Mouse (Mus musculus) right cerebral cortex, adult 18-20 months (tissue): ENCODE data around the gene Gusb.

Experiments
- DNase-seq: peaks from one replicate; pipeline ENCODE4 v3.0.0; 2022; ENCODE audit warnings: mixed read lengths

Gusb gene

GRCm38 (mm10) chr5:130023767-130024539, 21.1 kb upstream of the Gusb start:
- peak; percentile 74 for DNase-seq

- DNase-seq: no peak
These were observed 20.4 kb upstream of the Gusb start for GRCm38 (mm10) chr5:130023067-130023766.

- no peak for DNase-seq
These were observed 19.5 kb upstream of the Gusb start for GRCm38 (mm10) chr5:130022366-130022765.

- DNase-seq: no peak
These were observed 18.6 kb upstream of the Gusb start for GRCm38 (mm10) chr5:130021361-130021966.

GRCm38 (mm10) chr5:130019461-130019860, 16.6 kb upstream of the Gusb start:
- no peak for DNase-seq

GRCm38 (mm10) chr5:130015104-130015503, 12.3 kb upstream of the Gusb start:
- no peak for DNase-seq

GRCm38 (mm10) chr5:130010961-130011360, 8.1 kb upstream of the Gusb start:
- DNase-seq: no peak

- no peak for DNase-seq
These were observed 6.9 kb upstream of the Gusb start for GRCm38 (mm10) chr5:130009784-130010183.

GRCm38 (mm10) chr5:130008034-130008590, 5.3 kb upstream of the Gusb start:
- no peak for DNase-seq

- no peak for DNase-seq
These were observed 4.5 kb upstream of the Gusb start for GRCm38 (mm10) chr5:130007344-130007743.

GRCm38 (mm10) chr5:130003229-130003628, 380 bp upstream of the Gusb start:
- DNase-seq: no peak

GRCm38 (mm10) chr5:130001356-130001987, 1.4 kb downstream of the Gusb start:
- no peak for DNase-seq

GRCm38 (mm10) chr5:130000735-130001134, 2.1 kb downstream of the Gusb start:
- no peak for DNase-seq

- DNase-seq: peak; percentile 60
These were observed 3.8 kb downstream of the Gusb start for GRCm38 (mm10) chr5:129999097-129999496.

GRCm38 (mm10) chr5:129997700-129998099, 5.1 kb downstream of the Gusb start:
- DNase-seq: no peak

- DNase-seq: no peak
These were observed 7.9 kb downstream of the Gusb start for GRCm38 (mm10) chr5:129994989-129995388.

GRCm38 (mm10) chr5:129993374-129993773, 9.5 kb downstream of the Gusb start:
- DNase-seq: no peak

GRCm38 (mm10) chr5:129991898-129992297, 11.0 kb downstream of the Gusb start:
- no peak for DNase-seq

GRCm38 (mm10) chr5:129989376-129989775, 13.5 kb downstream of the Gusb start:
- no peak for DNase-seq

- no peak for DNase-seq
These were observed 22.6 kb downstream of the Gusb start for GRCm38 (mm10) chr5:129980216-129980615.

GRCm38 (mm10) chr5:129978608-129979007, 24.2 kb downstream of the Gusb start:
- no peak for DNase-seq

- DNase-seq: no peak
These were observed 25.1 kb downstream of the Gusb start for GRCm38 (mm10) chr5:129977768-129978167.

- no peak for DNase-seq
These were observed 28.0 kb downstream of the Gusb start for GRCm38 (mm10) chr5:129974866-129975311.
